Mouse (Mus musculus) embryonic facial prominence, embryonic 13.5 days (tissue): ENCODE results near the gene Gpatch4. TPM values are rescaled to one million over a fixed set of nuclear protein-coding genes. Genes with fewer than 3 reads are reported as not detected.
A peak's percentile ranks its signal among the peaks of the same experiment; 100 is the strongest.

Experiments
- ATAC-seq: fragments of 200-750 bp; cut with Nextera tagmentation; 2 replicates; pipeline ENCODE4 v1.8.0; 2017; ENCODE audit warnings: low read depth; ENCODE audit not compliant: insufficient number of reproducible peaks, insufficient read depth, low FRiP score, low TSS enrichment
- H3K27ac ChIP-seq: fragments of 300-500 bp; sonication (generic); 2 replicates; pipeline ENCODE4 v1.5.1; 2015; ENCODE audit warnings: moderate library complexity, mild to moderate bottlenecking, inconsistent platforms
- H3K27me3 ChIP-seq: fragments of 300-500 bp; sonication (generic); 2 replicates; pipeline ENCODE4 v1.6.1; 2015; ENCODE audit warnings: mild to moderate bottlenecking, inconsistent platforms
- H3K36me3 ChIP-seq: fragments of 300-500 bp; sonication (generic); 2 replicates; pipeline ENCODE4 v1.6.1; 2015; ENCODE audit warnings: mild to moderate bottlenecking, inconsistent platforms
- H3K4me1 ChIP-seq: fragments of 300-500 bp; sonication (generic); 2 replicates; pipeline ENCODE4 v1.6.1; 2015; ENCODE audit warnings: inconsistent platforms
- H3K4me2 ChIP-seq: fragments of 300-500 bp; sonication (generic); 2 replicates; pipeline ENCODE4 v1.6.1; 2015; ENCODE audit warnings: moderate library complexity, mild to moderate bottlenecking, inconsistent platforms
- H3K4me3 ChIP-seq: fragments of 300-500 bp; sonication (generic); 2 replicates; pipeline ENCODE4 v1.5.1; 2015; ENCODE audit warnings: mild to moderate bottlenecking, inconsistent platforms
- H3K9ac ChIP-seq: fragments of 300-500 bp; sonication (generic); 2 replicates; pipeline ENCODE4 v1.6.1; 2015; ENCODE audit warnings: mild to moderate bottlenecking, inconsistent platforms
- H3K9me3 ChIP-seq: fragments of 300-500 bp; sonication (generic); 2 replicates; pipeline ENCODE4 v1.6.1; 2016; ENCODE audit warnings: inconsistent platforms
- WGBS: fragments of 180-500 bp; shearing (Covaris S2); methylation state at CpG from one replicate; pipeline ENCODE4 v1.1.7; 2015; ENCODE audit warnings: mixed read lengths; 5-methylcytosine and 5-hydroxymethylcytosine counted together
- polyA plus RNA-seq: library from polyadenylated mRNA; unstranded; fragments of >200 nt; fragmentation: Nextera tagmentation; extraction: Ambion mirVana; gene quantifications from 2 replicates; pipeline ENCODE4 v1.2.1, GENCODE M21; 2015

Gpatch4 gene
- polyA plus RNA-seq, 1 experiment from 2014 or later: 38.5 TPM

GRCm38 (mm10) chr3:88005822-88006786, 36.8 kb upstream of the Gpatch4 start:
- H3K4me1 ChIP-seq: peaks cover 4% of the 10 kb centered on the region; the same call in 1 of the 2 replicates
- no peaks in the 10 kb centered on the region for H3K36me3 ChIP-seq
- no peak overlapping the region for H3K27ac ChIP-seq
- H3K4me3 ChIP-seq: no peak overlapping the region
- H3K27me3 ChIP-seq: peaks cover 62% of the 10 kb centered on the region
- 78% methylated on average over 18 of the region's 18 CpGs for WGBS
- no peak overlapping the region for H3K4me2 ChIP-seq
- no peaks in the 10 kb centered on the region for H3K9me3 ChIP-seq
- ATAC-seq: no peak
- H3K9ac ChIP-seq: no peak overlapping the region

GRCm38 (mm10) chr3:88010634-88011265, 32.2 kb upstream of the Gpatch4 start:
- H3K9me3 ChIP-seq: no peaks in the 10 kb centered on the region
- H3K4me3 ChIP-seq: no peak overlapping the region
- no peaks in the 10 kb centered on the region for H3K4me1 ChIP-seq
- H3K36me3 ChIP-seq: no peaks in the 10 kb centered on the region
- 9% methylated on average over 6 of the region's 6 CpGs for WGBS
- H3K9ac ChIP-seq: no peak overlapping the region
- no peak for ATAC-seq
- H3K4me2 ChIP-seq: no peak overlapping the region
- H3K27ac ChIP-seq: no peak overlapping the region
- H3K27me3 ChIP-seq: peaks cover 27% of the 10 kb centered on the region

- H3K9ac ChIP-seq: peak overlapping the region; percentile 64
- H3K36me3 ChIP-seq: no peaks in the 10 kb centered on the region
- H3K27me3 ChIP-seq: peaks cover 86% of the 10 kb centered on the region
- peak; percentile 44 for ATAC-seq
- no peaks in the 10 kb centered on the region for H3K9me3 ChIP-seq
- H3K4me1 ChIP-seq: peaks cover 18% of the 10 kb centered on the region
- WGBS: under 1% methylated on average over 63 of the region's 66 CpGs
- H3K27ac ChIP-seq: no peak overlapping the region
- peak overlapping the region; percentile 58 for H3K4me3 ChIP-seq
- H3K4me2 ChIP-seq: peak overlapping the region; percentile 99
Observed at GRCm38 (mm10) chr3:88022322-88023191, 20.4 kb upstream of the Gpatch4 start.

DNA sequence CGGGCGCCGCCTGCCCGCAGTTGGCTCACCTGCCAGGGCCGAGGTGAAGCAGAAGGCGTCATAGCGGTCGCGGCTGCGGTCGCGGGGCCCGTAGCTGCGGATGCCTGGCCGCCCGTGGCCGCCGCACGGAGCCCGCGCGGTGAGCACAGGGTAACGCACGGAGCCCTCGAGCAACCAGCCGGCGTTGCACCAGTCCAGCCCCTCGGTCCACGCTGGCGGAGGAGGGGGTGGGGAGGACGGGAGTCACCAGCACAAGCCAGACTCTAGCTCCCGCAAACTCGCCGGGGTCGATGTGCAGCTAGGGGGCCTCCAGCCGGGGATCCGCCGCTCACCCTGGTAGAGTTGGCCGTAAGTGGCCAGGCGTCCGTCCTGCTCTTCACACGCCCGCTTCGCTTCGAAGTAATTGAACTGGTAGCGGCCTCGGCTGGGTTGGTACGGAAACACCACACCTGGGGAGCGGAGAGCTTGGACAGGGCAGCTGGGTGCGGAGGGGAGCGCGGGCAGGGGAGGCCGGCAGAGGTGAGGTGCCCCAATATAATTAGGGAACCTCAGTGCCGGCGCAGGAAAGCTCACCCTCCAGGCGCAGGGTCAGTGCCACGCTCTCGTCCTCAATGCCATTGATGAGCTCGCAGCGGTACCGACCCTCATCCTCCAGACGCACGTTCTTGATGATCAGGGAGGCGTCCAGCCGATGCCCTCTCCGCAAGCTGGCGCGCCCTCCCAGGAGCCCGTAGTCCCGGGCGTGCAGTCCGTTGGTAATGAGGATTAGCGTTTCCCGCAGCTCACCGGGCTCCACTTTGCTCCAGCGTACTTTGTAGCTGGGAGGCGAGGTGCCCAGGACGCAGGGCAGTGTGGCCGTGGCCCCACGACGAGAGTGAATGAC, 19.5 kb upstream of the Gpatch4 start:
- WGBS: under 1% methylated on average over 81 of the region's 81 CpGs
- no peaks in the 10 kb centered on the region for H3K36me3 ChIP-seq
- H3K4me2 ChIP-seq: peak overlapping the region; percentile 99
- ATAC-seq: peak; percentile 49; the same call in 1 of the 2 replicates
- peaks cover 86% of the 10 kb centered on the region for H3K27me3 ChIP-seq
- no peak overlapping the region for H3K27ac ChIP-seq
- peak overlapping the region; percentile 58 for H3K4me3 ChIP-seq
- peaks cover 18% of the 10 kb centered on the region for H3K4me1 ChIP-seq
- peak overlapping the region; percentile 64 for H3K9ac ChIP-seq
- peaks cover 7% of the 10 kb centered on the region; the same call in 1 of the 2 replicates for H3K9me3 ChIP-seq

DNA sequence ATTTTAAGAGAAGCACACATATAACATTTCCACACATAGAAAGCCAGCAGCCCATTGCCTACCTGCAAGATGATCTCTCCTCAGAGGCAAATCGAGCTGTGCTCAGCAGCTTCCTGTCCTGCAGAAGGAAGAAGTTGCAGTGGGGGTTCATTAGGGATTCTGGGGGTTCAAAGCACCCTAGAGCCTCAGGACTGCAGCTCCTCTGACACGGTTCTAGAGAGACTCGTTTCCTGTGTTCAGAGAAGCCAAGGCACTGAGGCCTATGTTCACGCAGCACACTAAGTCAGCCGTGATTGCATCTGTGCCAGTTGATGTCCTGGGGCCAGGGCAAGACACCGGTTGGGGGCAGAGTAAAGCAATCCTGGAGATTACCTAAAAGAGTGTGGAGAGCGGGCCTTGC, 16.1 kb upstream of the Gpatch4 start:
- WGBS: 59% methylated on average over 7 of the region's 7 CpGs
- Histone ChIP-seq H3K4me2 (no peak overlapping the region), H3K4me3 (no peak overlapping the region), H3K9ac (no peak overlapping the region), H3K36me3 (no peaks in the 10 kb centered on the region), H3K27me3 (peaks cover 87% of the 10 kb centered on the region), H3K9me3 (peaks cover 8% of the 10 kb centered on the region; the same call in 1 of the 2 replicates), H3K27ac (no peak overlapping the region), H3K4me1 (peaks cover 18% of the 10 kb centered on the region)
- ATAC-seq: no peak

GRCm38 (mm10) chr3:88027434-88028186, 15.3 kb upstream of the Gpatch4 start, which contains the start of gene Hapln2:
Gene Hapln2 (minus strand): TSS chr3:88027583.
- no peak within 1 kb of the TSS for H3K4me2 ChIP-seq
- peaks cover 87% of the 10 kb centered on the region for H3K27me3 ChIP-seq
- no peak within 1 kb of the TSS for H3K27ac ChIP-seq
- H3K4me3 ChIP-seq: no peak within 1 kb of the TSS
- WGBS: 46% methylated on average over 5 of the region's 5 CpGs
- H3K9ac ChIP-seq: no peak within 1 kb of the TSS
- H3K36me3 ChIP-seq: no peaks in the 10 kb centered on the region
- H3K9me3 ChIP-seq: peaks cover 8% of the 10 kb centered on the region; the same call in 1 of the 2 replicates
- no peak for ATAC-seq
- H3K4me1 ChIP-seq: peaks cover 13% of the 10 kb centered on the region

- Histone ChIP-seq H3K4me1 (no peaks in the 10 kb centered on the region), H3K27ac (no peak overlapping the region), H3K27me3 (peaks cover 66% of the 10 kb centered on the region), H3K9ac (no peak overlapping the region), H3K4me3 (no peak overlapping the region), H3K4me2 (no peak overlapping the region), H3K36me3 (no peaks in the 10 kb centered on the region), H3K9me3 (peaks cover 8% of the 10 kb centered on the region; the same call in 1 of the 2 replicates)
- WGBS: 17% methylated on average over 19 of the region's 19 CpGs
- ATAC-seq: no peak
Observed at GRCm38 (mm10) chr3:88030608-88031395, 12.1 kb upstream of the Gpatch4 start.

GRCm38 (mm10) chr3:88033506-88033905, 9.4 kb upstream of the Gpatch4 start:
- no peak overlapping the region for H3K9ac ChIP-seq
- ATAC-seq: no peak
- no peaks in the 10 kb centered on the region for H3K4me1 ChIP-seq
- no peak overlapping the region for H3K4me3 ChIP-seq
- H3K36me3 ChIP-seq: no peaks in the 10 kb centered on the region
- no peak overlapping the region for H3K4me2 ChIP-seq
- peaks cover 56% of the 10 kb centered on the region for H3K27me3 ChIP-seq
- H3K9me3 ChIP-seq: 0 out of 2 replicates have a peak, but pooled peaks cover under 1% of the 10 kb centered on the region
- WGBS: 71% methylated on average over 5 of the region's 5 CpGs
- no peak overlapping the region for H3K27ac ChIP-seq

DNA sequence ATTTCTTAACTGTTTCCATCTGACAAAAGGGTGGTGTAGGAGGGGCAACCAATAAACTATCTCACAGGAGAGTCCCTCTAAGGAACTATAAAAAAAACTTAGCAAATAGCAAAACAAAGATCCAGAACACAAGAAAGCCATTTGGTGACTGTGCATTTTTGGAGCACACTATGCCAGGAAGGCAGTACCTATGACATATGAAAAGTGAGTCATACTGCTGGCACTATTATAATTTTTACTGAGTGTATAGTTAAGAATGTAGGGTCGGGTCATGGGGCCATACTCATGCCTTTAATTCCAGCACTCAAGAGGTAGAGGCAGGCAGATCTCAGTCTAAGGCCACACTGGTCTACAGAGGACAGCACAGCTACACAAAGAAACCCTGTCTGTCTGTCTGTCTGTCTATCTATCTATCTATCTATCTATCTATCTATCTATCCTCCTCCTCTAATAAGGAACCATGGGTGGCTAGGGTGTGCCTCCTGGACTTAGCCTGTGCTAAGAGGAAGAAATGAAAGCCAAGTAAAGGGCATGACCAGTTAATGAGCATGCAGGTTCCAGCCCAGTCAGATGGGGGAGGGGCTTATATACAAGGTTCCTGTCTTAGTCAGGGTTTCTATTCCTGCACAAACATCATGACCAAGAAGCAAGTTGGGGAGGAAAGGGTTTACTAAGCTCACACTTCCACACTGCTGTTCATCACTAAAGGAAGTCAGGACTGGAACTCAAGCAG, 7.2 kb upstream of the Gpatch4 start:
- 72% methylated on average over 1 of the region's 1 CpGs for WGBS
- no peaks in the 10 kb centered on the region for H3K4me1 ChIP-seq
- no peak for ATAC-seq
- no peaks in the 10 kb centered on the region for H3K9me3 ChIP-seq
- H3K4me2 ChIP-seq: no peak overlapping the region
- H3K4me3 ChIP-seq: no peak overlapping the region
- H3K9ac ChIP-seq: no peak overlapping the region
- H3K27ac ChIP-seq: no peak overlapping the region
- peaks cover 57% of the 10 kb centered on the region for H3K27me3 ChIP-seq
- H3K36me3 ChIP-seq: no peaks in the 10 kb centered on the region
